Mouse (Mus musculus): ENCODE data around the gene Gadd45a. TPM values are rescaled to one million over a fixed set of nuclear protein-coding genes. Genes with fewer than 3 reads are reported as not detected.

Gadd45a gene
- polyA plus RNA-seq, 1 experiment from 2014 or later: 49.5 TPM

DNA sequence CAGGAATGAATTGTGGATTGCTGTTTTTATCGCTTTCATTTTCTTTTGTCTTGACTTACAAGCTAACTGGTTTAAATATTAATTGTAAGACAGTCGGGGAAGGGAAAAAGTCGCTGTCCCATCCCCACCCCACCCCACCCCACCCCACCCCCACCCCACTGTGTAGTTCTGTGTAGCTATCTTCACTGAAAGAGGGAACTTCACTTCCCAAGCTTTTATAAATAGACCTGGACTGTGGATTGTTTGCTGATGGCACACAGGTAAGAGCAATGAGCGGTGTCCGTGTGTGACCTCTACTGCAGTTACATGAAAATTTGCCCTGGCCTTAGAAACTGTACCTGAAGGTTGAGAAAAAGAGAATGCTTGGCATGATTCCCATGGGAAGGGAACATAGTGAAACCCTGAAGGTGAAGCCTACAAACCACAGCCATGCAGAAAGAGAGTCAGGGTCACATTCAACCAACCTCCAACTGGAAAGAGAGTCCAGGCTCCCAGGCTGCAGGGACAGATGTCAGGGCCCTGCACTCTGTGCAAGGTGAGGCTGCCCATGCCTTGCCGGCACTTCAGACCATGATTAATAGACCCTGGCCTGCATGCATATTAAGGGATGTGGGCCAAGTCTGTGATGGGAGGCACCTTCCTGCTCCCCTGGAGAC is 23.8 kb downstream of the Gadd45a start:
- DNase-seq: no peak
- TF ChIP-seq EP300 (IDR thresholded peaks at IDR 0.05; ENCODE audit: low read depth): no peak
- TF ChIP-seq CTCF (IDR thresholded peaks at IDR 0.05; ENCODE audit: low read depth): no peak
- H3K4me3 ChIP-seq (ENCODE audit: low read depth, low read length): no peak overlapping the region
- H3K4me2 ChIP-seq (ENCODE audit: low read depth, low read length): peak overlapping the region; percentile 34; the same call in 1 of the 2 replicates
- H3K36me3 ChIP-seq (replicated peaks; ENCODE audit: insufficient read depth, low read length): peaks cover 4% of the 10 kb centered on the region; the same call in 1 of the 2 replicates
- peak overlapping the region; percentile 70 for H3K27ac ChIP-seq (ENCODE audit: low read depth)
- H3K4me1 ChIP-seq (ENCODE audit: insufficient read depth): peaks cover 37% of the 10 kb centered on the region
- 71% methylated on average over 6 of the region's 6 CpGs for WGBS (ENCODE audit: insufficient replicate concordance)
- peak overlapping the region; percentile 31 for H3K9ac ChIP-seq (replicated peaks)
- no peaks in the 10 kb centered on the region for H3K27me3 ChIP-seq (ENCODE audit: insufficient read depth, low read length)
- ATAC-seq: peak; percentile 68
- H3K9me3 ChIP-seq (ENCODE audit: low read length): no peaks in the 10 kb centered on the region

GRCm38 (mm10) chr6:67011217-67011518 is 26.1 kb downstream of the Gadd45a start:
- Histone ChIP-seq H3K36me3 (replicated peaks; ENCODE audit: insufficient read depth, low read length) (no peaks in the 10 kb centered on the region), H3K4me2 (ENCODE audit: low read depth, low read length) (no peak overlapping the region), H3K9ac (replicated peaks) (no peak overlapping the region), H3K27ac (ENCODE audit: low read depth) (no peak overlapping the region), H3K27me3 (ENCODE audit: insufficient read depth, low read length) (no peaks in the 10 kb centered on the region), H3K9me3 (ENCODE audit: low read length) (no peaks in the 10 kb centered on the region), H3K4me1 (ENCODE audit: insufficient read depth) (peaks cover 33% of the 10 kb centered on the region), H3K4me3 (ENCODE audit: low read depth, low read length) (no peak overlapping the region)
- no peak for TF ChIP-seq EP300 (IDR thresholded peaks at IDR 0.05; ENCODE audit: low read depth)
- TF ChIP-seq CTCF (IDR thresholded peaks at IDR 0.05; ENCODE audit: low read depth): no peak
- ATAC-seq (no peak), DNase-seq (no peak)

DNA sequence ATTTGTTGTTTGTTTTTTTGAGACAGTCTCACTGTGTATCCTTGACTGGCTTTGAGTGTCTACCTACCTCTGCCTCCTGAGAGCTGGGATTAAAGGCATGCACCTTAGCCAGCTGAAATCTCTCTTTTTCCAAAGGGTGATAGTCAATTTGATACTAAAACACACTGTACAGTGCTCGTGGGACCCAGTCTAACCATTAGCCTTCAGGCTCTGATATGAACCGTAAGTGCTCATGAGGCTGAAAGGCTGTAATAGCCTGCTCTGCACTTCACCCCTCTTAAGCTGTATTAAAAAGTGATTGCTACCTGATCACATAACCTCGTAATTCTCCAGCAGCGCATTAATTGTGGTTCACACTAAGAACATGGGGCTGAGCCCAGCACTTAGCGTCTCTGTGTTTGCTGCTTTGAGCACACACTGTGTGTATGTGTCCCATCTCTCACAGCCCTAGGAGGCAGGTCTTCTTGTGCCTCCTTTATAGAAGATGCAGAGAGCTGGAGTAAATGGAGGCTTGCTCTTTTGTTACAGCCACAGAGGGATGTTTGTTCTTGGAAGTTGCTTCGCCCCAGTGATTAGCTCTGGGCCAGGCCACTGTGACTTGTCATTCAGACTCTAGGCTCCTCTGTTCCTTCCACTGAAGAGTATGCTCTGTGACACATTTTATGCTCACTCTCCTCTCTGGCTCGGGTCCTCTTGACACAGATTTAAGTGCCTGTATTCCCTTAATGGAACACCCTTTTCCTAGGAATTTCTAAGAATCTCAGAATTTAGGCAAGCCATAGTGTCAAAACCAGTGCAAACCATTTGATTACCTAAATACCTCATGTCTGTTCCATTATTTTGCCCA is 26.7 kb downstream of the Gadd45a start:
- Histone ChIP-seq H3K27ac (ENCODE audit: low read depth) (no peak overlapping the region), H3K9me3 (ENCODE audit: low read length) (no peaks in the 10 kb centered on the region), H3K36me3 (replicated peaks; ENCODE audit: insufficient read depth, low read length) (no peaks in the 10 kb centered on the region), H3K4me1 (ENCODE audit: insufficient read depth) (peaks cover 27% of the 10 kb centered on the region), H3K9ac (replicated peaks) (no peak overlapping the region), H3K4me3 (ENCODE audit: low read depth, low read length) (no peak overlapping the region), H3K27me3 (ENCODE audit: insufficient read depth, low read length) (no peaks in the 10 kb centered on the region), H3K4me2 (ENCODE audit: low read depth, low read length) (no peak overlapping the region)
- ATAC-seq: no peak
- TF ChIP-seq CTCF (IDR thresholded peaks at IDR 0.05; ENCODE audit: low read depth) (no peak), EP300 (IDR thresholded peaks at IDR 0.05; ENCODE audit: low read depth) (no peak)
- WGBS (ENCODE audit: insufficient replicate concordance): 81% methylated on average over 7 of the region's 7 CpGs
- no peak for DNase-seq

DNA sequence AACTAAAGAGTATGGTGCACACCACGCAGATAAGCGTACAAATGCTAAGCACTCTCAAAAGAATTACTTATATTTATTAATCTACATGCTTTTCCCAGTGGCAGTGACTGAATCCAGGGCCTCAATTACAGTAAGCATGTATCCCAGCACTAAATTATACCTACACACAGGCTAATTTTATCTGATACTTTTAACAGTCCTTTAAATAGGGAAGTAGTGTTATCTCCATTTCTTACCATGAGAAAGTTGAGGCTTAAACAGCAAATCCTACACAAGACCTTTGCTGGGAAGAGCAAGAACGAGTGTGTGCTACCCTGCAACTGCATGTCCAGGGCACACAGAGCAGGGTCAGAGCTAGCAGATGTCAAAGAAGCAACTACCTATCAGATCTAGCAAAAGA is 27.4 kb downstream of the Gadd45a start:
- H3K4me2 ChIP-seq (ENCODE audit: low read depth, low read length): no peak overlapping the region
- ATAC-seq: no peak
- H3K36me3 ChIP-seq (replicated peaks; ENCODE audit: insufficient read depth, low read length): no peaks in the 10 kb centered on the region
- no peak for TF ChIP-seq CTCF (IDR thresholded peaks at IDR 0.05; ENCODE audit: low read depth)
- no peak for TF ChIP-seq EP300 (IDR thresholded peaks at IDR 0.05; ENCODE audit: low read depth)
- no peak overlapping the region for H3K9ac ChIP-seq (replicated peaks)
- no peaks in the 10 kb centered on the region for H3K9me3 ChIP-seq (ENCODE audit: low read length)
- DNase-seq: no peak
- no peak overlapping the region for H3K4me3 ChIP-seq (ENCODE audit: low read depth, low read length)
- no peaks in the 10 kb centered on the region for H3K27me3 ChIP-seq (ENCODE audit: insufficient read depth, low read length)
- WGBS (ENCODE audit: insufficient replicate concordance): 79% methylated on average over 3 of the region's 3 CpGs
- H3K4me1 ChIP-seq (ENCODE audit: insufficient read depth): peaks cover 20% of the 10 kb centered on the region
- H3K27ac ChIP-seq (ENCODE audit: low read depth): no peak overlapping the region

DNA sequence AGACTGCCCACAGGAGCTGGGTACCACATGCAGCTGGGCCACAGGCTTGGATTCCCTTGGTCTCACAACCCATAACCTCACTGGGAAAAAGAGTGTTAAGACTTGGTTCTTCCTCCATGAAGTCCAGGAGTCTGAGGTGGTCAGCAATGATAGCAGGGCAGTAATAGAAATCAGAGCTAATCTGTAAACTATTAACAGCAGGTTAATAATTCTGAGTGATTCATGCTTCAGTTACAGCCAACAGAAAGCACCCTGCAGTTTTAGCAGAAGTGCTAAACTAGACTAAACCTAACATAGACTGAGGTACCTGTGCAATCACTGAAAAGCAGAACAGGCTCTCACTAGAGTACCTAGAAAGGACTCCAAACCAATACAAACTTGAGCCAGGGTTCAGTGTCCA is 37.5 kb downstream of the Gadd45a start:
- DNase-seq: no peak
- Histone ChIP-seq H3K9ac (replicated peaks) (no peak overlapping the region), H3K9me3 (ENCODE audit: low read length) (no peaks in the 10 kb centered on the region), H3K4me2 (ENCODE audit: low read depth, low read length) (no peak overlapping the region), H3K36me3 (replicated peaks; ENCODE audit: insufficient read depth, low read length) (no peaks in the 10 kb centered on the region), H3K4me1 (ENCODE audit: insufficient read depth) (peaks cover 36% of the 10 kb centered on the region), H3K4me3 (ENCODE audit: low read depth, low read length) (no peak overlapping the region), H3K27ac (ENCODE audit: low read depth) (no peak overlapping the region), H3K27me3 (ENCODE audit: insufficient read depth, low read length) (no peaks in the 10 kb centered on the region)
- no peak for ATAC-seq
- TF ChIP-seq CTCF (IDR thresholded peaks at IDR 0.05; ENCODE audit: low read depth) (no peak), EP300 (IDR thresholded peaks at IDR 0.05; ENCODE audit: low read depth) (no peak)

GRCm38 (mm10) chr6:66998645-66999044 is 38.6 kb downstream of the Gadd45a start:
- WGBS (ENCODE audit: insufficient replicate concordance): 77% methylated on average over 2 of the region's 2 CpGs
- peak; percentile 45; the same call in 1 of the 2 replicates for ATAC-seq
- H3K4me2 ChIP-seq (ENCODE audit: low read depth, low read length): no peak overlapping the region

More at GRCm38 (mm10) chr6:66998645-66999044, 38.6 kb downstream of the Gadd45a start:
- Histone ChIP-seq H3K9me3 (ENCODE audit: low read length) (no peaks in the 10 kb centered on the region), H3K36me3 (replicated peaks; ENCODE audit: insufficient read depth, low read length) (no peaks in the 10 kb centered on the region), H3K27me3 (ENCODE audit: insufficient read depth, low read length) (no peaks in the 10 kb centered on the region), H3K4me3 (ENCODE audit: low read depth, low read length) (no peak overlapping the region), H3K9ac (replicated peaks) (no peak overlapping the region), H3K27ac (ENCODE audit: low read depth) (no peak overlapping the region), H3K4me1 (ENCODE audit: insufficient read depth) (peaks cover 36% of the 10 kb centered on the region)
- DNase-seq: peak; percentile 30
- TF ChIP-seq EP300 (IDR thresholded peaks at IDR 0.05; ENCODE audit: low read depth) (no peak), CTCF (IDR thresholded peaks at IDR 0.05; ENCODE audit: low read depth) (no peak)
